Mouse (Mus musculus) myocyte (in vitro differentiated cells): ENCODE results near the gene Clstn2. TPM values are rescaled to one million over a fixed set of nuclear protein-coding genes. Genes with fewer than 3 reads are reported as not detected.

Source experiments
- H3K27me3 ChIP-seq: one replicate; pipeline ENCODE4 v1.6.1; 2011; ENCODE audit not compliant: control insufficient read depth, insufficient read depth, insufficient read length
- H3K36me3 ChIP-seq: one replicate; pipeline ENCODE4 v1.6.1; 2011; ENCODE audit not compliant: control insufficient read depth, insufficient read depth
- H3K4me2 ChIP-seq: one replicate; pipeline ENCODE4 v1.6.1; 2011; ENCODE audit warnings: low read depth, control low read depth
- H3K4me3 ChIP-seq: one replicate; pipeline ENCODE4 v1.5.1; 2011; ENCODE audit warnings: mild to moderate bottlenecking, control low read depth, moderate library complexity
- H3K79me2 ChIP-seq: one replicate; pipeline ENCODE4 v1.6.1; 2011; ENCODE audit not compliant: control insufficient read depth, insufficient read depth
- H3ac ChIP-seq: one replicate; pipeline ENCODE4 v1.6.1; 2011; ENCODE audit not compliant: control insufficient read depth, insufficient read length
- CEBPB ChIP-seq: IDR thresholded peaks from 2 replicates; pipeline ENCODE4 v1.6.1; 2011; ENCODE audit warnings: mild to moderate bottlenecking, moderate library complexity; ENCODE audit not compliant: poor library complexity, insufficient read depth, severe bottlenecking
- E2F4 ChIP-seq: IDR thresholded peaks from one replicate; pipeline ENCODE4 v1.6.1; 2011; ENCODE audit warnings: mild to moderate bottlenecking, control low read depth, moderate library complexity; ENCODE audit not compliant: insufficient read depth
- MAX ChIP-seq: IDR thresholded peaks from one replicate; pipeline ENCODE4 v1.6.1; 2011; ENCODE audit warnings: low read depth, mild to moderate bottlenecking, control low read depth
- MYOD1 ChIP-seq, 3 experiments: IDR thresholded peaks; one replicate each; pipeline ENCODE4 v1.6.1; 2011; ENCODE audit warnings: control low read depth in 2 of 3, low read depth in 2 of 3, mild to moderate bottlenecking in 2 of 3, moderate library complexity in 1 of 3; ENCODE audit not compliant: insufficient read length in 2 of 3, control insufficient read depth in 1 of 3
- MYOG ChIP-seq, 3 experiments: IDR thresholded peaks; one replicate each; pipeline ENCODE4 v1.6.1; 2011; ENCODE audit warnings: control low read depth in 2 of 3, low read depth in 2 of 3, mild to moderate bottlenecking in 2 of 3; ENCODE audit not compliant: insufficient read length in 2 of 3, control insufficient read depth in 1 of 3, insufficient read depth in 1 of 3
- POLR2A ChIP-seq: IDR thresholded peaks from one replicate; pipeline ENCODE4 v1.6.1; 2011; ENCODE audit warnings: low read depth, mild to moderate bottlenecking, control low read depth, moderate library complexity; ENCODE audit not compliant: insufficient read length
- POLR2AphosphoS2 ChIP-seq: IDR thresholded peaks from one replicate; pipeline ENCODE4 v1.6.1; 2011; ENCODE audit warnings: low read depth, control low read depth; ENCODE audit not compliant: insufficient read length
- REST ChIP-seq: IDR thresholded peaks from one replicate; pipeline ENCODE4 v1.6.1; 2011; ENCODE audit warnings: mild to moderate bottlenecking, control low read depth, moderate library complexity; ENCODE audit not compliant: insufficient read depth, insufficient read length
- SRF ChIP-seq: IDR thresholded peaks from one replicate; pipeline ENCODE4 v1.6.1; 2011; ENCODE audit warnings: low read depth; ENCODE audit not compliant: control insufficient read depth, insufficient read length
- TCF12 ChIP-seq: IDR thresholded peaks from one replicate; pipeline ENCODE4 v1.6.1; 2011; ENCODE audit warnings: mild to moderate bottlenecking, control low read depth; ENCODE audit not compliant: poor library complexity, insufficient read depth, severe bottlenecking
- TCF3 ChIP-seq: IDR thresholded peaks from one replicate; pipeline ENCODE4 v1.6.1; 2011; ENCODE audit warnings: low read depth, control low read depth; ENCODE audit not compliant: insufficient read length
- USF1 ChIP-seq: IDR thresholded peaks from one replicate; pipeline ENCODE4 v1.6.1; 2011; ENCODE audit warnings: low read depth, mild to moderate bottlenecking, control low read depth, moderate library complexity
- polyA plus RNA-seq: library from polyadenylated mRNA; unstranded; fragments of >200 nt; fragmentation: generic; extraction: Trizol; gene quantifications from one replicate; pipeline ENCODE4 v1.2.1, GENCODE M21; 2012; ENCODE audit warnings: missing spikeins

Gene Clstn2
- polyA plus RNA-seq, 1 experiment, result 0.02 TPM

- no peaks in the 10 kb centered on the region for H3K27me3 ChIP-seq
- no peaks in the 10 kb centered on the region for H3K36me3 ChIP-seq
- H3K79me2 ChIP-seq, result no peaks in the 10 kb centered on the region
- H3K4me3 ChIP-seq, result no peak overlapping the region
- no peak for TF ChIP-seq USF1
- TF ChIP-seq MAX, result no peak
- TF ChIP-seq E2F4, result no peak
- TF ChIP-seq SRF, result no peak
- TF ChIP-seq REST, result no peak
- TF ChIP-seq POLR2A, result no peak
- TF ChIP-seq TCF3, result no peak
- TF ChIP-seq MYOG (IDR thresholded peaks at IDR 0.05; ENCODE audit: control insufficient read depth in 1 of 3, insufficient read depth in 1 of 3, insufficient read length in 2 of 3, low read depth in 2 of 3), result no peak
- TF ChIP-seq TCF12, result no peak
- TF ChIP-seq CEBPB, result no peak
- no peak for TF ChIP-seq POLR2AphosphoS2
- TF ChIP-seq MYOD1 (IDR thresholded peaks at IDR 0.05; ENCODE audit: control insufficient read depth in 1 of 3, insufficient read length in 2 of 3, low read depth in 2 of 3), result no peak
- H3ac ChIP-seq, result no peak overlapping the region
- H3K4me2 ChIP-seq, result no peak overlapping the region
These were observed 353.9 kb downstream of the Clstn2 start for GRCm38 (mm10) chr9:97679106-97679505.

- TF ChIP-seq E2F4 (no peak), TCF3 (no peak), POLR2AphosphoS2 (no peak), CEBPB (no peak)
- H3K4me2 ChIP-seq, result no peak overlapping the region
- no peak overlapping the region for H3K4me3 ChIP-seq
- H3K79me2 ChIP-seq, result no peaks in the 10 kb centered on the region
- no peak overlapping the region for H3ac ChIP-seq
- no peaks in the 10 kb centered on the region for H3K36me3 ChIP-seq
- H3K27me3 ChIP-seq, result no peaks in the 10 kb centered on the region
These were observed 355.9 kb downstream of the Clstn2 start for GRCm38 (mm10) chr9:97677075-97677474.

DNA sequence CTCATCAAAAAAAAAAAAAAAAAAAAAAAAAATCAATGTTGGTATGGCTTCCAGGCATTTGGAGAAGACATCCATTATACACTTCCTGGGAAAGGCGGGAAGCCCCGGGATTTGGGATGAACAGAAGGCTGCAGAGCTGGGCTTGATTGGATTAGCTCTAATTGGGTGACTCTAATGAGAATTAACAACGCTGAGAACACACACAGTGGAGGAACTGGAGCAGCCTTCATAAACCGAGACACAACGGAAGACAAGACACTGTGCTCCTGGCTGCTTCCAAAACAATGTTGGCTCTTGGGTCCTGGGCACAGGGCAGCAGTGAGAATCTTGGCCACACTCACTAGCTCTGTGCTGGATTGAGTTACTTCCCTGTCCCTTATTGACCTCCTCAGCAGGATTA is 360.3 kb downstream of the Clstn2 start:
- no peak for TF ChIP-seq USF1
- no peak for TF ChIP-seq POLR2A
- no peak for TF ChIP-seq CEBPB
- TF ChIP-seq SRF, result no peak
- no peaks in the 10 kb centered on the region for H3K36me3 ChIP-seq

GRCm38 (mm10) chr9:97672224-97672623 is 360.8 kb downstream of the Clstn2 start:
- TF ChIP-seq MAX, result no peak
- no peak for TF ChIP-seq REST
- TF ChIP-seq TCF3, result no peak
- no peak overlapping the region for H3ac ChIP-seq
- H3K79me2 ChIP-seq, result no peaks in the 10 kb centered on the region
- no peaks in the 10 kb centered on the region for H3K27me3 ChIP-seq
- H3K36me3 ChIP-seq, result no peaks in the 10 kb centered on the region
- H3K4me3 ChIP-seq, result no peak overlapping the region
- no peak overlapping the region for H3K4me2 ChIP-seq

More for the DNA sequence above, 360.3 kb downstream of the Clstn2 start:
- no peak overlapping the region for H3K4me2 ChIP-seq
- no peak overlapping the region for H3K4me3 ChIP-seq
- no peak overlapping the region for H3ac ChIP-seq
- H3K79me2 ChIP-seq, result no peaks in the 10 kb centered on the region
- no peaks in the 10 kb centered on the region for H3K27me3 ChIP-seq

DNA sequence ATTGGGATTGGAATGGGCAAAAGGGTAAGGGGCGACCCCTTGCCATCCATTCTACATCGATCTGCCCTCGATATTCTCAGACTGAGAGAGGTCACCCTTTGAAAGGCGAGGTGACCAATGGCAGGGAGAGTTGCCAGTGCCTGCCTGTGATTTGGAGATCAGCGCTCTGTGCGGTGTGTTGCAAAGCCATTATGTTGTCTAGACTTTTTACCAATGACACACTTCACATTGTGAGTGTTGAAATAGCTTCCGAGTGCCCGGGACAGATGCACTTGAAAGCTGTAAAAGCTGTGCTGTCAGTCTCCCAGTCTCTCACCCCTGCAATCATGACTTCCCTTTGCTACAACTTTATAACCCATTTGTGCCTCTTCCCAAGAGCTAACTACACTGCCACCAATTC is 362.3 kb downstream of the Clstn2 start:
- TF ChIP-seq REST (no peak), TCF12 (no peak), TCF3 (no peak), MYOD1 (IDR thresholded peaks at IDR 0.05; ENCODE audit: control insufficient read depth in 1 of 3, insufficient read length in 2 of 3, low read depth in 2 of 3) (no peak), MAX (no peak), SRF (no peak), USF1 (no peak), E2F4 (no peak), CEBPB (no peak), MYOG (IDR thresholded peaks at IDR 0.05; ENCODE audit: control insufficient read depth in 1 of 3, insufficient read depth in 1 of 3, insufficient read length in 2 of 3, low read depth in 2 of 3) (no peak)
- H3K36me3 ChIP-seq, result no peaks in the 10 kb centered on the region
- H3K4me3 ChIP-seq, result no peak overlapping the region
- no peak overlapping the region for H3K4me2 ChIP-seq
- H3K27me3 ChIP-seq, result no peaks in the 10 kb centered on the region
- no peak overlapping the region for H3ac ChIP-seq
- no peaks in the 10 kb centered on the region for H3K79me2 ChIP-seq

- H3K4me3 ChIP-seq, result no peak overlapping the region
- H3K79me2 ChIP-seq, result no peaks in the 10 kb centered on the region
- H3K4me2 ChIP-seq, result no peak overlapping the region
- no peak overlapping the region for H3ac ChIP-seq
- TF ChIP-seq TCF12 (no peak), MYOD1 (IDR thresholded peaks at IDR 0.05; ENCODE audit: control insufficient read depth in 1 of 3, insufficient read length in 2 of 3, low read depth in 2 of 3) (no peak), MAX (no peak)
- no peaks in the 10 kb centered on the region for H3K27me3 ChIP-seq
- H3K36me3 ChIP-seq, result no peaks in the 10 kb centered on the region
These were observed 372.0 kb downstream of the Clstn2 start for GRCm38 (mm10) chr9:97660989-97661388.
